Mouse (Mus musculus): ENCODE data around the gene Ndufb10.
"Not testable (repeated sequence)": the region's sequence is repeated elsewhere in the genome, so short reads cannot be mapped to it uniquely, and the experiment has no call there.

The Ndufb10 gene

DNA sequence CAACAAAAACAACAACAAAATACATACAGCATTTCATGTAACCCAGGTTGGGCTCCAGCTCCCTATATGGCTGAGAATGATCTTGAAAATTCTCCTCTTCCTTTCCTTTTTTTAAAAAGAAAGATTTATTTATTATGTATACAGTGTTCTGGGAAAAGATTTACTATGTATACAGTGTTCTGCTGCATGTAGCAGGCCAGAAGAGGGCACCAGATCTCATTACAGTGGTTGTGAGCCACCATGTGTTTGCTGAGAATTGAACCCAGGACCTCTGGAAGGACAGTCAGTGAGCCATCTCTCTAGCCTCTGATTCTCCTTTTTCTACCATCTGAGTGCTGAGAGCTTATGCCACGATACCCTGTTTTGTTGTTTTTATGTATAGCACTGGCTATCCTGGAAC is 10.2 kb upstream of the Ndufb10 start:
- DNase-seq (ENCODE audit: low spot score in 2 of 2), result no peak

DNA sequence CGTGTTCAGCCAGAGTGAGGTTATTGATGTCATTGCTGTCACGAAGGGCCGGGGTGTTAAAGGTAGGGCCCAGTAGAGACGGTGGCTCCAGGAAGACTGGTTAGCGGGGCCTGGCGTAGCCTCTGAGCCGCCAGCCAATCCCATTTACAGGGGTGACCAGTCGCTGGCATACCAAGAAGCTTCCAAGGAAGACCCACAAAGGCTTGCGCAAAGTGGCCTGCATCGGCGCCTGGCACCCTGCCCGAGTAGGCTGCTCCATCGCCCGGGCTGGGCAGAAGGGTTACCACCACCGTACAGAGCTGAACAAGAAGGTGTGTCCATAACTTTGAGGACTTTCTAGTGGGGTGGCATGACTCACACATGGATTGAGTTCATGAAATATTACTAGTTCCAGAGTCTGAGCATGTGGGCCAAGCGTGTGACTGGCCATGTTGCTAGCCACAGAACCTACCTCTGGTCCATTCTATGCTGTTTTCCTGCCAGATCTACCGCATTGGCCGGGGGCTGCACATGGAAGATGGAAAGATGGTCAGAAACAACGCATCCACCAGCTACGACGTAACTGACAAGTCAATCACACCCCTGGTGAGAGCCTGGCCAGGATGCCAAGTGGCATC is 9.3 kb upstream of the Ndufb10 start:
- DNase-seq (ENCODE audit: low spot score in 2 of 2), result peak in 1 of 2 experiments; percentile 64

DNA sequence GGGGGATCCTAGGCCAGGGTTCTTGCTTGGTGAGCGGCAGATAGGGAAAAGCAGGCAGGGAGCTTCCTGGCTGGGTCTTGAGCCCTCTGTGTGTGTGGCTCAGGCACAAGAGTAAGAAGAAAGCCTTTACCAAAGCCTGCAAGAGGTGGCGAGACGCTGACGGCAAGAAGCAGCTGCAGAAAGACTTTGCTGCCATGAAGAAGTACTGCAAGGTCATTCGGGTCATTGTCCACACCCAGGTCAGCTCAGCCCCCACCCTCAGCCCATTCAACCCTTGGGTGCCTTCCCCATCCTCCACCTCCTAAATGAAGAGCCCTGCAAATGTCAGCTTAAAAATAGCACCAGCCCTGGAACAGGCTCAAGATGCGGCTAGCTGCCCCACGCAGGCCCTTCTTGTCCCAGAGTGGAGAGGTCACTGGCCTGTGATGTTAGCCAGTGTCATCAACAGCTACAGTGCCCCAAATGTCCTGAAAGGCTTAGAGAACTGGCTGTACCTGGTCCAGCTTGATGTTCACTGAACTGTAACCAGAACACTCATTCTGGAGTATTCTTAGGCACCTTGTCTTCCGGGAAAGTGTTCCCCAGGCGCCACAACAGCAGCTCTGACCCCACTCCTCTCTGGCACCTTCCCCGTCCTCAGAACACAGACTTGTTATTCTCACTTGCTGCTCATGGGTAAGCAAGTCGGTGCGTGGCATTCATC is 8.1 kb upstream of the Ndufb10 start:
- peak in 1 of 2 experiments; percentile 53 for DNase-seq (ENCODE audit: low spot score in 2 of 2)

DNA sequence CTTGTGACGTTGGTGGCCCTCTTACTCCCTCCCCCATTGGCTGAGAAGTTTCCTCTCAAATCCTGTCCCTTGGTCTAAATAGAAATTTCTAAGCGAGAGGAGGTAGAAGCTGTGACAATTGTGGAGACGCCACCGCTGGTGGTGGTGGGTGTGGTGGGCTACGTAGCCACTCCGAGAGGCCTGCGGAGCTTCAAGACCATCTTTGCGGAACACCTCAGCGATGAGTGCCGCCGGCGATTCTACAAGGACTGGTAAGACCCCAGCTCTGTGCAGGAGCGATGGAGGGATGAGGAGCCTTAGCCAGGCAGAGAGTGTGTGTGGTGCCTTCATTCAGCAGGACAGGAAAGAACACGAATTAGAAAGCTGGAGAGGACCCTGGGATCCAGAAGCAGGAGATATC is 6.5 kb upstream of the Ndufb10 start:
- peak in 1 of 2 experiments; percentile 60 for DNase-seq (ENCODE audit: low spot score in 2 of 2)

DNA sequence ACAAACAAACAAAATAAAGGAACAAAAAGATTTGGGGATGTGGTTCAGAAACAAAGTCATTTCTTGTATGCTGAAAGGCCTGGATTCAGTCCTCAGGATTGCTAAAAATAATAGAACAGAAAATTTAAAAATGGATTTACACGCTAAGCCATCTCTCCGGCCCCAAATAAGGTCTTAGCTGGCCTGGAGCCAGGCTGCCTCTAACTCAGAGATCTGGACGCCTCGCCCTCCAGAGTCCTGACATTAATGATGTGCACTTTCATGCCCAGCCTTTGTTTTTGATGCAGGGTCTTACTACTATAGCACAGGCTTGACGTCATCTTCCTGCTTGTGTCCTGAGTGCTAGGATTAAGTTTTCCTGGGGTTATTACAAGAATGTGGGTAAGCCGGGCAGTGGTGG is 4.8 kb upstream of the Ndufb10 start:
- DNase-seq (ENCODE audit: low spot score in 2 of 2), result no peak

DNA sequence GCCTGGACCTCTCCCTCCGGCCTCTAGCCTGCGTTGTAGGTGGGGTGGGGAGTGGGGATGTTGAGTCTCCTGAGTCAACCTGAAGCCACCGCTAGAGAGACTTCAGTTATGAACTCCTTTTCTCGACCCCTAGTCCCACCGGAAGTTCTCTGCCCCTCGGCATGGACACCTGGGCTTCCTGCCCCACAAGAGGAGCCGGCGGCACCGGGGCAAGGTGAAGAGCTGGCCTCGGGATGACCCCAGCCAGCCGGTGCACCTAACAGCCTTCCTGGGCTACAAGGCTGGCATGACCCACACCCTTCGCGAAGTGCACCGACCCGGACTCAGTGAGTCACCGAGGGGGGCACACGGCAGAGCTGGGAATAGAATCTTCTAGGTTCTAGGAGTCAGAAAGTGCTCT is 3.9 kb upstream of the Ndufb10 start:
- DNase-seq (ENCODE audit: low spot score in 2 of 2), result peak in 1 of 2 experiments; percentile 60

DNA sequence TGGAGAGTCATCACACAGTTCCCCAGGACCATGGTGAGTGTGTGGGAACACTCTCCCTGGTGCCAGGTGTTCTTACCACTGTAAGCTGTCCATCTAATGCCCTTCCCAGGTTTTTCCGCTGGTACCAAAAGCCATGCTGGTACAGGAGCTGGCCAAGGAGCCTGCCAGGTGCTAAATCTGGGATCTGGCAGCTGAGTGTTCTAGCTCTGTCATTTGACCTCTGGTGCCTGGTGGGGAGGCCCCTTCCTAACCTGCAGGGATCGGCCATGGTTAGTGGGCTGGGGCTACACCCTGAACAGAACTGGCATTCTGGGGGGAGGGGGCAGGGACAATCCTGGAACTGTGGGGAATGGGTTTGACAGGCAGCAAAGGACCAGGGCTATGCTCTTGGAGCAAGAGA is 3.3 kb upstream of the Ndufb10 start, which contains the start of gene Rpl3l:
Gene Rpl3l, plus strand, starts transcription at position 203 of the 400 bp plus-strand sequence.
- DNase-seq (ENCODE audit: low spot score in 2 of 2), result peak in 1 of 2 experiments; percentile 57

DNA sequence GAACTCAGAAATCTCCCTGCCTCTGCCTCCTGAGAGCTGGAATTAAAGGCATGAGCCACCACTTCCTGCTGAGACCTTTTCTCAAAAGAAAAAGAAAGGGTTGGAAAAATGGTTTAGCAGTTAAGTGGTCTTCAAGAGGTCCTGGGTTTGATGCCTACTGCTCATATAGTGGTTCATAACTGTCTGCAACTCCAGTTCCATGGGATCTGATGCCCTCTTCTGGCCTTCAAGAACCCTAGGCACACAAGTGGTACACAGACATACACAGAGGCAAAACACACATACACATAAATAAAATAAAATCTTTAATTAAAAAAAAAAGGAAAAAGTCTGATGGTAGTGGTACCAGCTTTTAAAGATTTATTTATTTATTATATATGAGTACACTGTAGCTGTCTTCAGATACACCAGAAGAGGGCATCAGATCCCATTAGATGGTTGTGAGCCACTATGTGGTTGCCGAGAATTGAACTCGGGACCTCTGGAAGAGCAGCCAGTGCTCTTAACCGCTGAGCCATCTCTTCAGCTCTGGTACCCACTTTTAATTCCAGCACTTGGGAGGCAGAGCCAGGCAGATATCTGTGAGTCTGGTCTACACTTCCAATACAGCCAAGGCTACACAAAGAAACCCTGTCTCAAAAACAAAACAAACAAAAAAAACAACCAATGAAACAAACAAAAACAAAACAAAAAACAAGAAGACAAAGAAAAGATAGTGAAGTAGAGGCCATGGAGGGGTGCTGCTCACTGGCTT is 1.5 kb upstream of the Ndufb10 start:
- DNase-seq (ENCODE audit: low spot score in 2 of 2), result no peak

DNA sequence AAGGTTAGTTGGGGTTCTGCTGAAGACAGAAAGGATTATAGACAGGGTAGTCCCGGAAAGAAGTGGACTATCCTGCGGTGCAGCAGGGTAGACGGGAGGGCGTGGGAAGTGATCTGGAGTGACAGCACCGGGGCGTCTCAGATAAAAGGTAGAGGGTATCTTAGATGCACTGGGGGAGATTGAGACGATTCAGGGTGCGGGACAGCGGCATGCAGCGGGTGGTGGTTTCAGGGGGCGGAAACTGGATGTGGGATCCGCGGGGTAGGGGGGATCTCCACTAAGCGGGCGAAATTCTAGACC is 447 bp downstream of the Ndufb10 start:
- DNase-seq (ENCODE audit: low spot score in 2 of 2), result peak in 1 of 2 experiments; percentile 47

DNA sequence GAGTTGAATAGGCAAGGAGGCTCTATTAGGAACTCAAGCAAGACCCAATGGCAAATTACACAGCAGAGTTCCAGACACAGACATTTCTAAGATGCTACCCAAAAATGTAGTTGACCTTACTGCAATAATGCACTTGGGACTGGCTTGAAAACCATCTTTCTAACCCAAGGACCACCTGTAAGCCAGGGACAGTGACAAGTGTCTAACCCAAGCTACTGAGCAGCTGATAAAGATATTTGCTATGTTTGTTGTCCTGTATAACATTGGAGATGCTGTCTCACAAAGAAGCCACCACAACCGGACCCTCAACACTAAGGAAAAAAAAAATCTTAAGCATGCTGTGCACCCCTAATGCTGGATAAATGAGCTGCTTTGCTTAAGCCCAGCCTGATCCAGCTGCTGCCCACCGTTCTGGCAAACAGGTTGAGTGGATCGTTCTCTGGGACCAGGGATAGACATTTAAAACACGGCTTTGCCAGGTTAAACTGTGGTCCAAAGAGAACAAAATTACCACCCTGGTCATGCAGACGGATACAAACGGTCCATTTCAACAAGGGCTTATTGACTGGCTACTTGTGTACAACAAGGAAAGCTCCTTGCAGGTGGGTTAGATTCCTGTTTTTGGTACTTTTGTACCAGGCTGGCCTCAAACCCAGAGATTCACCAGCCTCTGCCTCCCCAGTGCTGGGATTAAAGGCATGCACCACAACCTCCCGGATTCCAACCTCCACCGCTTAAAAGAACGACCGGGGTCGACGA is 977 bp downstream of the Ndufb10 start:
- peak in 1 of 2 experiments; percentile 60 for DNase-seq (ENCODE audit: low spot score in 2 of 2)

DNA sequence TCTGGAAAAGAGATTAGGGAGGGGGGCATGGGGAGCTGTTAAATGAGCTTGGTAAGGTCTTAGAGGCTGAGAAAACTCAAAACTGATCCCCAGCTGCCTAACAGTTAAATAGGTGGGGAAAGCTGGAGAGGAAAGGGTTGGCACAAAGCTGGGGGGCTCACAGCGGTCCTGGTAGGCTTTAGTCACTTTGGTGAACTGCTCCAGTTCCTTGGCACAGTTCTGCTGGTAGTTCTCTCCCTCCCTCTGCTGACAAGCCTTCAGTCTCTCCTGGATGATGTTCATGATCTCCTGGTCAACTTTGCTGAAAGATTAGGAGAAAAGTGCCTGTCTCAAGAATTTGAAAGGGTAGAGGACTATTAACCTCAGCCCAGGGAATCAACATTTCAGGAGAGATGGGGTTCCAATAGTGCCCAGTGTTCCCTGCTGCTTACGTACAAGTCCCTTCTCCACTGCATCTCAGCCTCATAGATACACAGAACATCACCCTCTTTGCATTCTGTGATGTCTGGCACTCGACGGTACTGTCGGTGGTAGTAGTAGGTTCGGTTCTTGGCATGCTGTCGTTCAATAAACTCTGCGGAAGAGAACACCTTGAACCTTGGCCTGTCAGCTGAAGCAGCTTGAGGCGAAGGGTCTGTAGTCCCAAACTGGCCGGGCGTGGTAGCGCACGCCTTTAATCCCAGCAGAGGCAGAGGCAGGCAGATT is 1.9 kb downstream of the Ndufb10 start:
- peak in 1 of 2 experiments; percentile 61 for DNase-seq (ENCODE audit: low spot score in 2 of 2)

DNA sequence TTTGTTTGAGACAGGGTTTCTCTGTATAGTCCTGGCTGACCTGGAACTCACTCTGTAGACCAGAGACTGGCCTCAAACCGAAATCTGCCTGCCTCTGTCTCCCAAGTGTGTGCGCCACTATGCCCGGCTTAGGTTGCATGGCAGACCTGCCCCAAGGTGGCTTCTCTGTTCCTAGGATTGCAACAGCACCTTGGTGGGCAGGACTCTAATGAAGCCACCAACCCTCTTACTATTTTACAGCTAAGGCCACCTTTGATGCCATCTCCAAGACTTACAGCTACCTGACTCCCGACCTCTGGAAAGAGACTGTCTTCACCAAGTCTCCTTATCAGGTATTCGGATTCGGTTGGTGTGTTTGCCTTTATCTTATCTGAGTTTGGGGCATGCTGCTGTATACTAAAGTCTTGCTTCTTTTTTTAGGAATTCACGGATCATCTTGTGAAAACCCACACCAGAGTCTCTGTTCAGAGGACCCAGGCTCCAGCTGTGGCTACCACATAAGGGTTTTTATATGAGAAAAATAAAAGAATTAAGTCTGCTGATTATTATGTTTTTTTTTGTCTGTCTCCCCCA is 2.8 kb downstream of the Ndufb10 start:
- not testable (repeated sequence) for DNase-seq (ENCODE audit: low spot score in 2 of 2)

DNA sequence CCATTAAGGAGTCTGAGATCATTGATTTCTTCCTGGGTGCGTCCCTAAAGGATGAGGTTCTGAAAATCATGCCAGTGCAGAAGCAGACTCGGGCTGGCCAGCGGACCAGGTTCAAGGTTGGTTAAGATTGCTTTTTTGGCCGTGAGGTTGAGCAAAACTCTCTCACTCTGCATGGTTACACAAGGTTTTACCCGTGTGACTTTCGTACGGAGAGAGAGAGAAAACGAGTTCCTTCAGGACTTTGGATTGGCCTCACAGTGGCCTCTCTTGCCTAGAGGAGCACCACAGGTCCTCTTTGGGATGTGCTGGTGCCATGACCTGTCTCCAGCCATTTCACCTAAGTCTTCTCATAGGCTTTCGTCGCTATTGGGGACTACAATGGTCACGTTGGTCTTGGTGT is 3.7 kb downstream of the Ndufb10 start:
- DNase-seq (ENCODE audit: low spot score in 2 of 2), result peak in 1 of 2 experiments; percentile 62

DNA sequence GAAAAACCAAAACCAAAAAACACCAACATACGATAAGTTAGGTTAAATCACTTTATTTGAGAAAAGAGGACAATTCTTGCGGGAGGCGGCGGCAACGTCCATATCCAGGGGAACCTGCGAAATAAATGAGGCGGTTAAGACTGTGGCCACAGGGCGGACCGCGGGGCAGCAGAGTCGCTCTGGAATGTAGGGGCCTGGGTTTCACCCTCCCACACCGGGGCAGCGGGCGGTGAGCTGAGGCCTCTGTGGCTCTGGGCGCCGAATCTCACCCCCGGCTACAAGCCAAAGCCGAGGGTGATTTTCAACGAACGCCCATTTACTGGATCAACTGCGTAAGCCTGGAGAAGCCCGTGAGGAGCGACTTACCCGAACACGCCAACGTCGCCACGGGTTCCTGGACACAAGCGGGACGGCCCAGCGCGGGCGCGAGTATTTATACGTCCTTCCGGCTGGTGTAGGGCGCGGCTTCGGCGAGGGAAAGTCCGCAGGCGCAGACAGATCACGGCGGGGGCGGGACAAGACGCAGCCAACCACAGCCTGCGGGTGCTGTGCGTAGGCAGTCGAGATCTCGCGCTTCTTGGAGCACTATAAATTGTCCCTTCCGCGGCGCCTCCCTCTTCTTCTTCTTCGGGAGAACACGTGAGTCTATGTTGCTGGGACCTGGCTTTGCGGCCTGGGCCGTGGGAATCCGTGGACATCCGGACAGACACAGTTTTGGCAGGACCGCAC is 4.6 kb downstream of the Ndufb10 start:
- peak; percentile 97 to 98 for DNase-seq (ENCODE audit: low spot score in 2 of 2)

DNA sequence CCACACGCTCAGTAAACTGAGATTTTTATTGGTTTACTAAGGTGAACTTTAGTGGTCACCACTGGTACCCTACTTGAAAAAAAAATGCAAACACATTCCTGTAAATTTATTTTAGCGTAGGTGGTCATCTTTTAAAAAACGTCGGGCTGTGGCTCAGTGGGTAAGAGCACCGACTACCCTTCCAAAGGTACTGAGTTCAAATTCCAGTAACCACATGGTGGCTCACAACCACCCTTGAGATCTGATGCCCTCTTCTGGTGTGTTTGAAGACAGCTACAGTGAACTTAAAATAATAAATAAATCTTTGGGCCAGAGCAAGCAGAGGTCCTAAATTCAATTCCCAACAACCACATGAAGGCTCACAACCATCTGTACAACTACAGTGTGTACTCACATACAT is 5.3 kb downstream of the Ndufb10 start:
- DNase-seq (ENCODE audit: low spot score in 2 of 2), result not testable (repeated sequence)

DNA sequence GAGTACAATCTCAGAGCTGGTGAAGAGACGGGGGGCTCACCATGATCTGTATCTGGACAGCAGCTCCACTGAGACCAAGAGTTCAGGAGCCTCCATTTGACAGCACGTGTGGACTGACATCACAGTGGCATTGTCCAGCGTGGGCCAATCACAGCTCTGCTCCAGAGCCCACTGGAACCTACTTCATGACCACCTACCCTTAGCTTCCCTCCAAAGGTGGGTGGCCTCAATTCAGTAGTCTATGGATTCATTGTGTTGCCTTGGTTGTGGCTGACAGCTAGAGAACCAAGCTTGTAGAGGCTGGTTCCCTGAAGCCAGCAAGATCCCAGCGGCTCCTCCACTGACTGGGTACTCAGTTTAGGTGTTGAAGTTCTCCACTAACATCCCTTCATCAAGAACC is 6.3 kb downstream of the Ndufb10 start, which contains the start of the genes Rnf151 and Rps2:
Gene Rnf151, minus strand, starts transcription at position 121 of the 400 bp plus-strand sequence.
Gene Rps2, plus strand, starts transcription at position 174 of the 400 bp plus-strand sequence.
- peak in 1 of 2 experiments; percentile 55 for DNase-seq (ENCODE audit: low spot score in 2 of 2)

DNA sequence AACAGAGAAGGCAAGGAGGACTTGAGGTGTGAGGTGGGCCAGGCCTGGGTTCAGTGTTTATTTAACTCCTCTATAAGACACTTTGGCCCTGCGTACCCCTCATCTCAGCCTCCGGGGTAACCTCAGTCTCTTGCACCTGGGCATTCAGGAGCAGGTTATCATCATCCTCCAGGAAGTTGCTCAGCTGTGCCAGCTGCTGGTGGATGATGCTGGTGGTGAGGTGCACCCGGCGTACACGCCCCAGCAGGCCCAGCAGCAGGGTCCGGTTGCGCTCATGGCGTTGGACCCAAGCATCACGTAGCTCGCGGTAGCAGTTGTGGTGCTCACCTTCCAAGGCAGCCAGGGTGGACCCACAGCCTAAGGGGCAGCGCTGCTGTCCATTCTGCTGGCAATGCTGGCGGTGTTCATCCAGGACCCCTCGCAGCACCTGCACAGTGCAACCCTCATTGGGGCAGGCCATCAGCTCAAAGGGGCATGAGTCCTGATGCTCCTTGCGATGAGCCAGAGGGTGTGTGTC is 8.1 kb downstream of the Ndufb10 start:
- DNase-seq (ENCODE audit: low spot score in 2 of 2), result peak in 1 of 2 experiments; percentile 58

DNA sequence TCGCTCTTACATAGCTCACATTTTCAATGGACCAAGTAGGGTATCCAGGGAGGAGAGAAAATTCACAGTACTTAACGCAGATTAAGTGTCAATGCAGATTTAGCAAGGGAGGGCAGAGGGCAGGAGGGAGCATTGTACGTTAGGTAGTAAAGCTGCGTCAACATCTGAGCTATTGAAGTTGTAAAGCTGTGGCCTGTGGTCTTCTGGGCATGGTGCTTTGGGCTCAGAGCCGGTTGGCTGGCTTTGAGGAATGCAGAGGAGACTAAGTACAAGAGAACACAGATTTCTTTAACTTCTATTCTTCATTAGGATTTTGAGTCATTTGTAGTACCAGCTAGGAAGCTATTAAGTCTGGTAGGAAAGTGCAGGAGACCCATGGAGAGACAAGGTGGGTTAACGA is 8.7 kb downstream of the Ndufb10 start:
- DNase-seq (ENCODE audit: low spot score in 2 of 2), result no peak

DNA sequence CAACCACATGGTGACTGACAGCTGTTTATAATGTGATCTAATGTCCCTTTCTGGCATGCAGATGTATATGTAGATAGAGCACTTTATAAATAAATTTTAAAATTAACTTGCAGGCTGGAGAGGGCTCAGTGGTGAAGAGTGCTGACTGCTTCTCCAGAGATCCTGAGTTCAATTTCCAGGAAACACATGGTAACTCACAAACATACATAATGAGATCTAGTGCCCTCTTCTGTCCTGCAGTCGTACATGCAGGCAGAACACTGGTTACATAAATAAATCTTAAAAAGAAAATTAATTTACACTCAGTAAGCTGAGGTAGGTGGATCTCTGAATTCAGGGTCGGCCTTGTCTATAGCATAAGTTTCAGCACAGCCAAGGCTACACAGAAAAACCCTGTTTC is 15.6 kb downstream of the Ndufb10 start:
- no peak for DNase-seq (ENCODE audit: low spot score in 2 of 2)

Measured in spleen, postnatal 4 days (tissue).